Mouse (Mus musculus) E14TG2a.4 (cell line): ENCODE data around the gene Myh7.
"Not testable (repeated sequence)": the region's sequence is repeated elsewhere in the genome, so short reads cannot be mapped to it uniquely, and the experiment has no call there.

Experiments
- H3K27me3 ChIP-seq: 2 replicates; pipeline ENCODE4 v1.6.1; 2014; ENCODE audit warnings: low read length, control low read depth; ENCODE audit not compliant: insufficient read depth
- H3K36me3 ChIP-seq: 2 replicates; pipeline ENCODE4 v1.6.1; 2014; ENCODE audit warnings: low read length, control low read depth; ENCODE audit not compliant: insufficient read depth
- H3K4me1 ChIP-seq: replicated peaks from 2 replicates; pipeline ENCODE4 v1.6.1; 2014; ENCODE audit warnings: low read depth, low read length, control low read depth
- H3K4me3 ChIP-seq: replicated peaks from 2 replicates; pipeline ENCODE4 v1.5.1; 2014; ENCODE audit warnings: mild to moderate bottlenecking, low read length
- H3K9me3 ChIP-seq: 2 replicates; pipeline ENCODE4 v1.6.1; 2014; ENCODE audit warnings: low read length, control low read depth
- CTCF ChIP-seq: conservative IDR thresholded peaks from 2 replicates; pipeline ENCODE4 v1.5.1; 2014; ENCODE audit warnings: low read length
- NANOG ChIP-seq: IDR thresholded peaks from 2 replicates; pipeline ENCODE4 v1.6.1; 2014; ENCODE audit warnings: borderline replicate concordance, low read length, mixed read lengths
- POU5F1 ChIP-seq: IDR thresholded peaks from 2 replicates; pipeline ENCODE4 v1.6.1; 2014; ENCODE audit warnings: low read length, borderline replicate concordance

Myh7 gene

DNA sequence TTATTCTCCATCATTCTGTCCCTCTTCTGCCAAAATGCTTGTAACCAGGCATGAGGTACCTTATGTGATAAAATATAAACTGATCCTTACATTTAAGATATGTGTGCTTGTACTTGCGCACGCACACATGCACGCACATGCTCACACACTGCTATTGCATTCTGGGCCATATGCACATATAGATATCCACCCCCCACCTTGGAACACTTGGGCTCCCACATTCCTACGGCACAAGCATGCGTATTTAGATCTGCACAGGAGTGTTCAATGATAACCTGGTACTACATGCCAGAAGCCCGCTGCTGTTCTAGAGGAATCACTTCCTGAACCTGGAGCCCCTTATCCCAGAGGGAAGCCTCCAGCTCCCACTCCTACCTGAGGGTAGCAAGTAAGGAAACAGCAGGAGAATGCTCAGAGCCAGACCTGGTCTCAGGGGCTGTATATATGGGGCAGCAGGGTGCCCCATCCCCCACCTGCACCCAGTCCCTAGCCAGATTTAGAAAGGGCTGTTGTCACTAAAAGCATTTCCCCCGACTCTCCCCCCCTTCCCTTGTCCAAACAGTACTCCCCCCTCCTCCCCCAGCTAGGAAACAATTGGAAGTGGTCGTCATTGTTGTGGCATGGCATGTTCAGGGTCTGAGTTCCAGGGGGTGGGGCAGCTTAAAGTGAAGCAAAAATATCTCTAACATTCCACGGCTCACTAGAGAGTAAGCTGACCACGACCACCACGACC, at the start of gene Myh7:
TSS of gene Myh7 (minus strand) at position 491 of the 733 bp plus-strand sequence.
- no peak within 1 kb of the TSS for H3K4me3 ChIP-seq
- H3K27me3 ChIP-seq: peaks cover 59% of the 10 kb centered on the region
- peaks cover 19% of the 10 kb centered on the region for H3K4me1 ChIP-seq
- no peak for TF ChIP-seq CTCF
- no peak for TF ChIP-seq POU5F1
- TF ChIP-seq NANOG: no peak
- H3K9me3 ChIP-seq: no peaks in the 10 kb centered on the region
- H3K36me3 ChIP-seq: no peaks in the 10 kb centered on the region

GRCm38 (mm10) chr14:55043694-55044093, 49.3 kb upstream of the Myh7 start:
- peaks cover 26% of the 10 kb centered on the region for H3K4me1 ChIP-seq
- not testable (repeated sequence) for H3K9me3 ChIP-seq, H3K4me3 ChIP-seq, H3K27me3 ChIP-seq, H3K36me3 ChIP-seq

- Histone ChIP-seq H3K27me3 (0 out of 2 replicates have a peak, but pooled peaks cover 7% of the 10 kb centered on the region), H3K4me3 (peak overlapping the region; percentile 70), H3K36me3 (no peaks in the 10 kb centered on the region), H3K9me3 (no peaks in the 10 kb centered on the region), H3K4me1 (peaks cover 46% of the 10 kb centered on the region)
- no peak for TF ChIP-seq CTCF
- TF ChIP-seq POU5F1: no peak
- no peak for TF ChIP-seq NANOG
Observed at GRCm38 (mm10) chr14:55032695-55033225, 38.3 kb upstream of the Myh7 start.

- Histone ChIP-seq H3K4me1 (peaks cover 63% of the 10 kb centered on the region), H3K4me3 (no peak overlapping the region), H3K36me3 (peaks cover 18% of the 10 kb centered on the region), H3K27me3 (0 out of 2 replicates have a peak, but pooled peaks cover 7% of the 10 kb centered on the region), H3K9me3 (no peaks in the 10 kb centered on the region)
- TF ChIP-seq POU5F1 (no peak), CTCF (peak; percentile 50)
Observed at GRCm38 (mm10) chr14:55029034-55029698, 34.7 kb upstream of the Myh7 start.

DNA sequence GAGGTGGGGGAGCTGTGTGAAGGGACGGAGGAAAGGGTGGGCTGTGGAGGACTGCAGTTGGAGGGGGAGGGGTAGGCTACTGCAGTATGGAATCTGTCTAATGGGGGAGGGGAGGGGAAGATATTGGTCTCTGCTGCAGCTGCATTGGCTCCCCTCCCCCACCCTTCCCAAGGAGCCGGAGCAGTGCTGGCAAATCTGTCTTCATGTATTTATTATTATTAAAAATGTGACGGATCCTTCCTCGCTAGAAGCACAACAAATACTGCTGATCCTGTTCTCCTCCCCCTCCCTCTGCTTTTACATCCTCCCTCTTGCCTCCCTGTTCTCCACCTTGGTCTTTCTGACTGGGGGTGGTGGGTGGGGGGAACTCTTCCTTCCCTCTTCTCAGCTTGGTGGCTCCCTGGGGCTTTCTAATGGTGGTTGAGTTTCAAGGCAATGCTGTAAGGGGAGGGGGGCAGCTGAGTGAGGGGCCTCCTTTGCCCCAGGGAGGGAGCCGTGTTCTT, 34.0 kb upstream of the Myh7 start:
- Histone ChIP-seq H3K9me3 (no peaks in the 10 kb centered on the region), H3K4me1 (peaks cover 62% of the 10 kb centered on the region), H3K36me3 (peaks cover 23% of the 10 kb centered on the region), H3K27me3 (0 out of 2 replicates have a peak, but pooled peaks cover 5% of the 10 kb centered on the region), H3K4me3 (peak overlapping the region; percentile 39; the same call in 1 of the 2 replicates)
- TF ChIP-seq POU5F1 (no peak), NANOG (no peak), CTCF (no peak)

DNA sequence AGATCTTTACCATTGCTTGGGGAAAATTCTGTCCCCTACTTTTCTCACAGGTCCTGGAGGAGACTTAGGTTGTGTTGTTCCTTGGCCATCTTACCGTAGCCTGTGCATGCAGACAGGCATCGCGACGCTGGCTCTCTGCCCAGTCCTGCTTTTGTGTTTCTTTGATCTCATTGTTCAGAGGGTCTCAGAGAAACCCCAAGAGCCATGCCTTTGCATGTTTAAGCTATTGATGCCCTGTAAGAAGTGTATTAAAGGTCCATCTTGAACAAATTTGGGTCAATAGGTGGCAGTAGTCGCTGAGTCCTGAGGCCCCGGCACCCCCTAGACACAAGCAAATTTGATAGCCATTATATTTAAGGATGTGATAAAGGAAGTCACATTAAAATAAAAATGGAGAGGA, 33.2 kb upstream of the Myh7 start:
- Histone ChIP-seq H3K4me1 (peaks cover 61% of the 10 kb centered on the region), H3K9me3 (no peaks in the 10 kb centered on the region), H3K27me3 (no peaks in the 10 kb centered on the region), H3K36me3 (peaks cover 31% of the 10 kb centered on the region), H3K4me3 (no peak overlapping the region)
- TF ChIP-seq NANOG: no peak
- no peak for TF ChIP-seq CTCF
- no peak for TF ChIP-seq POU5F1

- Histone ChIP-seq H3K4me3 (no peak overlapping the region), H3K36me3 (peaks cover 35% of the 10 kb centered on the region), H3K27me3 (no peaks in the 10 kb centered on the region), H3K9me3 (no peaks in the 10 kb centered on the region), H3K4me1 (peaks cover 61% of the 10 kb centered on the region)
- no peak for TF ChIP-seq CTCF
- no peak for TF ChIP-seq NANOG
- TF ChIP-seq POU5F1: no peak
Observed at GRCm38 (mm10) chr14:55027251-55027650, 32.8 kb upstream of the Myh7 start.

DNA sequence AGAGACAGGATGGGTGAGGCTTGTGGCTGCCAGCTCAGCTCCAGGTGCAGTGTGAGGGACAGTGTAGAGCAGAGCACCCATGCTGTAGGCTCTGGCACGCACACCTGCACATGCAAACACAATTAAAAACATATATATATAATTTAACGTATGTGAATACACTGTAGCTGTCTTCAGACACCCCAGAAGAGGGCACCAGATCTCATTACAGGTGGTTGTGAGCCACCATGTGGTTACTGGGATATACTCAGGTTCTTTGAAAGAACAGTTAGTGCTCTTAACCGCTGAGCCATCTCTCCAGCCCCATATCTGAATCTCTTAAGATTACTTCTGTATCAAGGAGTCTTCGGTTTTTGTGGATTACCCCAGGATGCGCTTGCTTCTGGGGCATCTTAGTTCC, 31.1 kb upstream of the Myh7 start:
- peaks cover 70% of the 10 kb centered on the region for H3K4me1 ChIP-seq

More for the DNA sequence above, 31.1 kb upstream of the Myh7 start:
- Histone ChIP-seq H3K36me3 (peaks cover 52% of the 10 kb centered on the region), H3K27me3 (no peaks in the 10 kb centered on the region), H3K9me3 (no peaks in the 10 kb centered on the region), H3K4me3 (no peak overlapping the region)
- TF ChIP-seq POU5F1 (no peak), NANOG (no peak), CTCF (peak; percentile 10; the same call in 1 of the 2 replicates)
